Mouse (Mus musculus) liver, embryonic 12.5 days (tissue): ENCODE measurements around the gene Pkmyt1. TPM values are rescaled to one million over a fixed set of nuclear protein-coding genes. Genes with fewer than 3 reads are reported as not detected.
A peak's percentile ranks its signal among the peaks of the same experiment; 100 is the strongest.

Experiments used
- ATAC-seq: fragments of 200-750 bp; cut with Nextera tagmentation; 2 replicates; pipeline ENCODE4 v1.8.0; 2017; ENCODE audit warnings: moderate number of reproducible peaks, mild to moderate bottlenecking, moderate library complexity
- H3K27ac ChIP-seq: fragments of 300-500 bp; sonication (generic); 2 replicates; pipeline ENCODE4 v1.5.1; 2016; ENCODE audit warnings: mild to moderate bottlenecking
- H3K27me3 ChIP-seq: fragments of 300-500 bp; sonication (generic); replicated peaks from 2 replicates; pipeline ENCODE4 v1.6.1; 2016; ENCODE audit warnings: mild to moderate bottlenecking, moderate library complexity
- H3K36me3 ChIP-seq: fragments of 300-500 bp; sonication (generic); 2 replicates; pipeline ENCODE4 v1.6.1; 2016; ENCODE audit warnings: mild to moderate bottlenecking, moderate library complexity
- H3K4me1 ChIP-seq: fragments of 300-500 bp; sonication (generic); 2 replicates; pipeline ENCODE4 v1.6.1; 2016
- H3K4me2 ChIP-seq: fragments of 300-500 bp; sonication (generic); 2 replicates; pipeline ENCODE4 v1.6.1; 2016; ENCODE audit warnings: mild to moderate bottlenecking, moderate library complexity
- H3K4me3 ChIP-seq: fragments of 300-500 bp; sonication (generic); 2 replicates; pipeline ENCODE4 v1.5.1; 2016; ENCODE audit warnings: mild to moderate bottlenecking, moderate library complexity
- H3K9ac ChIP-seq: fragments of 300-500 bp; sonication (generic); 2 replicates; pipeline ENCODE4 v1.6.1; 2016; ENCODE audit warnings: mild to moderate bottlenecking, moderate library complexity
- H3K9me3 ChIP-seq: fragments of 300-500 bp; sonication (generic); replicated peaks from 2 replicates; pipeline ENCODE4 v1.6.1; 2016; ENCODE audit warnings: mild to moderate bottlenecking, moderate library complexity
- WGBS: fragments of 180-500 bp; shearing (Covaris S2); methylation state at CpG from one replicate; pipeline ENCODE4 v1.1.7; 2016; ENCODE audit not compliant: insufficient replicate concordance; 5-methylcytosine and 5-hydroxymethylcytosine counted together
- polyA plus RNA-seq: library from polyadenylated mRNA; unstranded; fragments of >200 nt; fragmentation: Nextera tagmentation; extraction: Ambion mirVana; gene quantifications from 2 replicates; pipeline ENCODE4 v1.2.1, GENCODE M21; 2016

The Pkmyt1 gene
- polyA plus RNA-seq, 1 experiment from 2014 or later, result 42.1 TPM

GRCm38 (mm10) chr17:23695801-23696200 lies 30.3 kb upstream of the Pkmyt1 start:
- Histone ChIP-seq H3K4me3 (no peak overlapping the region), H3K27me3 (peaks cover 80% of the 10 kb centered on the region), H3K9ac (no peak overlapping the region), H3K9me3 (no peaks in the 10 kb centered on the region), H3K36me3 (no peaks in the 10 kb centered on the region), H3K27ac (no peak overlapping the region), H3K4me2 (no peak overlapping the region), H3K4me1 (peaks cover 12% of the 10 kb centered on the region; the same call in 1 of the 2 replicates)
- ATAC-seq, result no peak
- WGBS, result 14% methylated on average over 3 of the region's 3 CpGs

GRCm38 (mm10) chr17:23699131-23700077 lies 26.7 kb upstream of the Pkmyt1 start:
- H3K4me1 ChIP-seq, result peaks cover 12% of the 10 kb centered on the region; the same call in 1 of the 2 replicates
- no peaks in the 10 kb centered on the region for H3K9me3 ChIP-seq
- H3K27me3 ChIP-seq, result peaks cover 88% of the 10 kb centered on the region
- 3% methylated on average over 67 of the region's 101 CpGs for WGBS
- peak overlapping the region; percentile 64 for H3K4me3 ChIP-seq
- peak; percentile 30; the same call in 1 of the 2 replicates for ATAC-seq
- H3K36me3 ChIP-seq, result no peaks in the 10 kb centered on the region
- H3K4me2 ChIP-seq, result peak overlapping the region; percentile 92
- H3K9ac ChIP-seq, result peak overlapping the region; percentile 55
- H3K27ac ChIP-seq, result no peak overlapping the region

- peaks cover 89% of the 10 kb centered on the region for H3K27me3 ChIP-seq
- WGBS, result 4% methylated on average over 28 of the region's 28 CpGs
- peak overlapping the region; percentile 64 for H3K4me3 ChIP-seq
- H3K4me1 ChIP-seq, result peaks cover 12% of the 10 kb centered on the region; the same call in 1 of the 2 replicates
- no peaks in the 10 kb centered on the region for H3K9me3 ChIP-seq
- H3K27ac ChIP-seq, result no peak overlapping the region
- H3K4me2 ChIP-seq, result peak overlapping the region; percentile 92
- ATAC-seq, result peak; percentile 85
- H3K9ac ChIP-seq, result peak overlapping the region; percentile 55
- no peaks in the 10 kb centered on the region for H3K36me3 ChIP-seq
Observed at GRCm38 (mm10) chr17:23700079-23700478, 26.1 kb upstream of the Pkmyt1 start.

GRCm38 (mm10) chr17:23703301-23703700 lies 22.8 kb upstream of the Pkmyt1 start:
- no peak for ATAC-seq
- Histone ChIP-seq H3K36me3 (no peaks in the 10 kb centered on the region), H3K4me2 (no peak overlapping the region), H3K4me1 (peaks cover 12% of the 10 kb centered on the region; the same call in 1 of the 2 replicates), H3K9me3 (no peaks in the 10 kb centered on the region), H3K4me3 (no peak overlapping the region), H3K27me3 (peaks cover 87% of the 10 kb centered on the region), H3K27ac (no peak overlapping the region), H3K9ac (no peak overlapping the region)
- 66% methylated on average over 9 of the region's 9 CpGs for WGBS

- no peak overlapping the region for H3K4me2 ChIP-seq
- peaks cover 79% of the 10 kb centered on the region for H3K27me3 ChIP-seq
- no peak overlapping the region for H3K27ac ChIP-seq
- H3K4me3 ChIP-seq, result no peak overlapping the region
- no peak overlapping the region for H3K9ac ChIP-seq
- H3K36me3 ChIP-seq, result no peaks in the 10 kb centered on the region
- WGBS, result 64% methylated on average over 7 of the region's 7 CpGs
- ATAC-seq, result no peak
- peaks cover 5% of the 10 kb centered on the region; the same call in 1 of the 2 replicates for H3K4me1 ChIP-seq
- no peaks in the 10 kb centered on the region for H3K9me3 ChIP-seq
Observed at GRCm38 (mm10) chr17:23704741-23705140, 21.4 kb upstream of the Pkmyt1 start.

- H3K9me3 ChIP-seq, result no peaks in the 10 kb centered on the region
- H3K27me3 ChIP-seq, result peaks cover 79% of the 10 kb centered on the region
- H3K9ac ChIP-seq, result no peak overlapping the region
- H3K4me2 ChIP-seq, result no peak overlapping the region
- WGBS, result 78% methylated on average over 7 of the region's 7 CpGs
- H3K4me3 ChIP-seq, result no peak overlapping the region
- H3K4me1 ChIP-seq, result no peaks in the 10 kb centered on the region
- peak; percentile 30; the same call in 1 of the 2 replicates for ATAC-seq
- H3K27ac ChIP-seq, result no peak overlapping the region
- H3K36me3 ChIP-seq, result no peaks in the 10 kb centered on the region
Observed at GRCm38 (mm10) chr17:23705525-23706104, 20.5 kb upstream of the Pkmyt1 start.

- Histone ChIP-seq H3K9me3 (no peaks in the 10 kb centered on the region), H3K4me3 (no peak overlapping the region), H3K4me1 (no peaks in the 10 kb centered on the region), H3K36me3 (no peaks in the 10 kb centered on the region), H3K4me2 (no peak overlapping the region), H3K27me3 (peaks cover 77% of the 10 kb centered on the region), H3K27ac (no peak overlapping the region), H3K9ac (no peak overlapping the region)
- 0% methylated on average over 3 of the region's 3 CpGs for whole genome bisulfite sequencing
- ATAC-seq, result no peak
Observed at GRCm38 (mm10) chr17:23706212-23706611, 19.9 kb upstream of the Pkmyt1 start.

GRCm38 (mm10) chr17:23717003-23717402 lies 9.1 kb upstream of the Pkmyt1 start:
- Histone ChIP-seq H3K4me3 (no peak overlapping the region), H3K36me3 (no peaks in the 10 kb centered on the region), H3K27ac (no peak overlapping the region), H3K9ac (no peak overlapping the region), H3K4me1 (no peaks in the 10 kb centered on the region), H3K27me3 (peaks cover 51% of the 10 kb centered on the region), H3K4me2 (no peak overlapping the region), H3K9me3 (no peaks in the 10 kb centered on the region)
- WGBS, result 48% methylated on average over 2 of the region's 2 CpGs
- no peak for ATAC-seq

GRCm38 (mm10) chr17:23719455-23719854 lies 6.7 kb upstream of the Pkmyt1 start:
- 21% methylated on average over 1 of the region's 1 CpGs for WGBS
- no peak overlapping the region for H3K4me2 ChIP-seq
- peaks cover 43% of the 10 kb centered on the region for H3K27me3 ChIP-seq
- no peaks in the 10 kb centered on the region for H3K9me3 ChIP-seq
- no peak overlapping the region for H3K27ac ChIP-seq
- H3K4me3 ChIP-seq, result no peak overlapping the region
- no peak overlapping the region for H3K9ac ChIP-seq
- ATAC-seq, result no peak
- no peaks in the 10 kb centered on the region for H3K36me3 ChIP-seq
- H3K4me1 ChIP-seq, result no peaks in the 10 kb centered on the region

GRCm38 (mm10) chr17:23721886-23722285 lies 4.2 kb upstream of the Pkmyt1 start:
- no peaks in the 10 kb centered on the region for H3K9me3 ChIP-seq
- no peak overlapping the region for H3K4me2 ChIP-seq
- peaks cover 12% of the 10 kb centered on the region for H3K4me1 ChIP-seq
- no peaks in the 10 kb centered on the region for H3K36me3 ChIP-seq
- H3K27ac ChIP-seq, result no peak overlapping the region
- no peak for ATAC-seq
- 66% methylated on average over 2 of the region's 2 CpGs for WGBS
- H3K9ac ChIP-seq, result no peak overlapping the region
- no peak overlapping the region for H3K4me3 ChIP-seq
- H3K27me3 ChIP-seq, result peaks cover 35% of the 10 kb centered on the region

GRCm38 (mm10) chr17:23722376-23723125 lies 3.6 kb upstream of the Pkmyt1 start, which contains the start of gene 1520401A03Rik:
Gene 1520401A03Rik, minus strand, starts transcription at chr17:23722783.
- no peak within 1 kb of the TSS for H3K4me2 ChIP-seq
- H3K9me3 ChIP-seq, result no peaks in the 10 kb centered on the region
- H3K27me3 ChIP-seq, result peaks cover 28% of the 10 kb centered on the region
- no peak for ATAC-seq
- H3K4me3 ChIP-seq, result no peak within 1 kb of the TSS
- peaks cover 19% of the 10 kb centered on the region for H3K4me1 ChIP-seq
- H3K9ac ChIP-seq, result no peak within 1 kb of the TSS
- no peaks in the 10 kb centered on the region for H3K36me3 ChIP-seq
- no peak within 1 kb of the TSS for H3K27ac ChIP-seq
- 64% methylated on average over 7 of the region's 7 CpGs for WGBS
